Mouse (Mus musculus): ENCODE measurements around the gene Slfn2. TPM values are rescaled to one million over a fixed set of nuclear protein-coding genes. Genes with fewer than 3 reads are reported as not detected.

Slfn2 gene
- polyA plus RNA-seq, 1 experiment from 2014 or later = 4.7 TPM

- no peak overlapping the region for H3K9ac ChIP-seq (replicated peaks; ENCODE audit: low read length)
- 72% methylated on average over 14 of the region's 15 CpGs for WGBS
- peaks cover 6% of the 10 kb centered on the region; the same call in 1 of the 2 replicates for H3K9me3 ChIP-seq (ENCODE audit: low read length)
- H3K27ac ChIP-seq (ENCODE audit: low read length) = no peak overlapping the region
- H3K36me3 ChIP-seq (ENCODE audit: insufficient read depth, low read length) = no peaks in the 10 kb centered on the region
- H3K4me1 ChIP-seq (ENCODE audit: insufficient read depth, low read length) = no peaks in the 10 kb centered on the region
- ATAC-seq (ENCODE audit: low FRiP score, low TSS enrichment) = no peak
- no peak overlapping the region for H3K4me3 ChIP-seq (ENCODE audit: low read length)
- H3K27me3 ChIP-seq (ENCODE audit: insufficient read depth, low read length) = no peaks in the 10 kb centered on the region
- H3K4me2 ChIP-seq (replicated peaks; ENCODE audit: low read depth, low read length) = no peak overlapping the region
These were observed 5.5 kb downstream of the Slfn2 start for GRCm38 (mm10) chr11:83070321-83070970.

- peak overlapping the region; percentile 72 for H3K27ac ChIP-seq (ENCODE audit: low read length)
- peak; percentile 65 for ATAC-seq (ENCODE audit: low FRiP score, low TSS enrichment)
- peaks cover 5% of the 10 kb centered on the region; the same call in 1 of the 2 replicates for H3K4me1 ChIP-seq (ENCODE audit: insufficient read depth, low read length)
- WGBS = 24% methylated on average over 3 of the region's 3 CpGs
- no peaks in the 10 kb centered on the region for H3K27me3 ChIP-seq (ENCODE audit: insufficient read depth, low read length)
- H3K36me3 ChIP-seq (ENCODE audit: insufficient read depth, low read length) = no peaks in the 10 kb centered on the region
- H3K4me2 ChIP-seq (replicated peaks; ENCODE audit: low read depth, low read length) = no peak overlapping the region
- H3K9ac ChIP-seq (replicated peaks; ENCODE audit: low read length) = no peak overlapping the region
- no peak overlapping the region for H3K4me3 ChIP-seq (ENCODE audit: low read length)
- no peaks in the 10 kb centered on the region for H3K9me3 ChIP-seq (ENCODE audit: low read length)
These were observed 13.0 kb downstream of the Slfn2 start for GRCm38 (mm10) chr11:83077714-83078422.

DNA sequence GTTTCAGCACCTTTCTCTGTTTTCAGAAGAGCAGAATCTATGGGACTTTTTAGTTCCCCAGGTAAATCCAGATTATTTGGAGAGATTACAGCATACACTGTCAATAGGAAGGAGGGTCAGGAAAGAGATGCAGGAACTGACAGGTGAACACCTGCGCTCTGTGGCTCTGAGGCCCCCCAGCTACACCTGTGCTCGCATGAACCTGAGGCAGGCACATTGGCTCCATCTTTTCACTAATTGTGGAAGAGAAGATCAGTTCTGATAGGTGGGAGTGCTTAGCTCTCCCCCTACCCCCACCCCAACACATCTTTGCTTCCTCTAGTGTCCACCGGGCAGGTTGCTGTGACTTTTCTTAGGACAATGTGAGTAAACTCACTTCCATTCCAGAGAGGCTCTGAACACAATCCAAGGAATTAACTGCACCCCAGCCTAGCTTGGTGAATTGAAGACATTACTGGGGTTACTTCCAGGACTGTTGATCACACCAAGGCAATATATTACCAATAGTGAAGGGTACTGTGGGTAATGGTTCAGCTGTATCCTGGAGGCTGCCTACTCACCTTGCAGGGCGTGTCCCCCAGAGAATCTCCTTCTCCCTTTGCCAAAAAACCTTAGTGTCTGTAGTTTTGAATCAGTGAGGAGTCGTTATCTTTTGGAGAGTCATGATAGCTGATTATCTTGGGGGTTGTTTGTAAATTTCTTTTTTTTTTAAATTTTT lies 13.7 kb downstream of the Slfn2 start:
- Histone ChIP-seq H3K27ac (ENCODE audit: low read length) (peak overlapping the region; percentile 72), H3K9me3 (ENCODE audit: low read length) (peaks cover under 1% of the 10 kb centered on the region; the same call in 1 of the 2 replicates), H3K4me3 (ENCODE audit: low read length) (no peak overlapping the region), H3K9ac (replicated peaks; ENCODE audit: low read length) (no peak overlapping the region), H3K4me2 (replicated peaks; ENCODE audit: low read depth, low read length) (no peak overlapping the region), H3K4me1 (ENCODE audit: insufficient read depth, low read length) (peaks cover 5% of the 10 kb centered on the region; the same call in 1 of the 2 replicates), H3K36me3 (ENCODE audit: insufficient read depth, low read length) (no peaks in the 10 kb centered on the region), H3K27me3 (ENCODE audit: insufficient read depth, low read length) (no peaks in the 10 kb centered on the region)
- no peak for ATAC-seq (ENCODE audit: low FRiP score, low TSS enrichment)
- WGBS = 86% methylated on average over 5 of the region's 5 CpGs

- ATAC-seq (ENCODE audit: low FRiP score, low TSS enrichment) = no peak
- no peak overlapping the region for H3K9ac ChIP-seq (replicated peaks; ENCODE audit: low read length)
- 56% methylated on average over 9 of the region's 9 CpGs for WGBS
- H3K9me3 ChIP-seq (ENCODE audit: low read length) = peaks cover 4% of the 10 kb centered on the region; the same call in 1 of the 2 replicates
- H3K36me3 ChIP-seq (ENCODE audit: insufficient read depth, low read length) = no peaks in the 10 kb centered on the region
- H3K4me2 ChIP-seq (replicated peaks; ENCODE audit: low read depth, low read length) = no peak overlapping the region
- H3K27me3 ChIP-seq (ENCODE audit: insufficient read depth, low read length) = no peaks in the 10 kb centered on the region
- H3K27ac ChIP-seq (ENCODE audit: low read length) = no peak overlapping the region
- no peak overlapping the region for H3K4me3 ChIP-seq (ENCODE audit: low read length)
- H3K4me1 ChIP-seq (ENCODE audit: insufficient read depth, low read length) = peaks cover 5% of the 10 kb centered on the region; the same call in 1 of the 2 replicates
These were observed 14.7 kb downstream of the Slfn2 start for GRCm38 (mm10) chr11:83079487-83080199.

DNA sequence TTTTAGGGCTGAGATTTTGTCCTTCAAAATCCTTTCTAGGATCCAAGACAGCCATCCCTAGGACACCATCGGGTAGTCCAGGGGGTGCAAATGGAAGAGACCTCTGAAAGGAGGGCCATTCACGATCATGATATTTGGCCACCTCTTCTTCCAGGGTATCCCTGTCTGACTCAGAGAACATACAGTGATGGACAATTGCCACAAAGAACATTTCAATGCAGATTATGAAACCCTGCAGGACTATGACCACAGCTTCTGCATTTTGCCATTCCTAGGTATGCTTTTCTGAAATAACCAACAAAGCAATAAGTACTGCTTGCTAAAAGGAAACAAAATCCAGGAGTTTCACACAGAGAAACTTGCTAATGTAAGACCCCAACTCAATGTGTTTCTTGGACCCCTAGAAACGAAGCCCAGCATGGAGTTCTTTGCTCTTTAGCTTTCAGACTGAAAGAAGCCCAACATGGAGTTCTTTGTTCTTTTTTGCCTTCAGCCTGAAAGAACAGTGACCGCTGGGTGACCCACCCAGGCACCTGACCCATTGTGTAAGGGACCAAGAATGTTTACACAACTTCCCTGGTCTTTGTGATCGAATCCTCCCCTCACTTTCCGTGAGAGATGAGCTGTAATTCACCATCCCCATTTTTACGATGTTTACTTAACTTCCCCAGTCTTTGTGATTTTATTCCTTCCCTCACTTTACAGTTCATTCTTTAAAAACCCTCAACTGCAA lies 18.0 kb downstream of the Slfn2 start:
- Histone ChIP-seq H3K9me3 (ENCODE audit: low read length) (peaks cover 4% of the 10 kb centered on the region; the same call in 1 of the 2 replicates), H3K27me3 (ENCODE audit: insufficient read depth, low read length) (no peaks in the 10 kb centered on the region), H3K4me2 (replicated peaks; ENCODE audit: low read depth, low read length) (no peak overlapping the region), H3K4me1 (ENCODE audit: insufficient read depth, low read length) (peaks cover 5% of the 10 kb centered on the region; the same call in 1 of the 2 replicates), H3K27ac (ENCODE audit: low read length) (no peak overlapping the region), H3K36me3 (ENCODE audit: insufficient read depth, low read length) (no peaks in the 10 kb centered on the region), H3K9ac (replicated peaks; ENCODE audit: low read length) (no peak overlapping the region), H3K4me3 (ENCODE audit: low read length) (no peak overlapping the region)
- 52% methylated on average over 7 of the region's 7 CpGs for WGBS
- ATAC-seq (ENCODE audit: low FRiP score, low TSS enrichment) = no peak

DNA sequence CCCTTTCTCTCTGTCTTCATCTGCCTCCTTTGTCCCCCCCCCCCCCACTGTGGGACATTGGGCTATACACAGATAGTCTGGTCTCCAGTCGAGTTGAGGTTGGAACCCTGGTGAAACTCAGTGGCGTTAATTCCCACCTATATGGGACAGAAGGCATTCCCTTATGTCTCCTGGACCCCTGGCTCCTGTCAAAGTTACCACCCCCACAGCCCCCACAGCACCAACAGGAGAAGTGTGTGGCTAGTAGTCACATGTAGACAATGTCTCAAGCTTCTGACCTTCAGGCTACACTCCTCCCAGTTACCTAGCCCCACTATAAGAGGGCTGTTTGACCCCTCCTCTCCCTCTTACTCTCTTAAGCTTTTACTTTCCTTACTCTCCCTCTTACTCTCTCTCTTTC lies 19.2 kb downstream of the Slfn2 start:
- Histone ChIP-seq H3K4me2 (replicated peaks; ENCODE audit: low read depth, low read length) (no peak overlapping the region), H3K4me3 (ENCODE audit: low read length) (no peak overlapping the region), H3K27me3 (ENCODE audit: insufficient read depth, low read length) (no peaks in the 10 kb centered on the region), H3K36me3 (ENCODE audit: insufficient read depth, low read length) (no peaks in the 10 kb centered on the region), H3K9me3 (ENCODE audit: low read length) (peaks cover 4% of the 10 kb centered on the region; the same call in 1 of the 2 replicates), H3K9ac (replicated peaks; ENCODE audit: low read length) (no peak overlapping the region), H3K4me1 (ENCODE audit: insufficient read depth, low read length) (no peaks in the 10 kb centered on the region), H3K27ac (ENCODE audit: low read length) (no peak overlapping the region)
- WGBS = 95% methylated on average over 2 of the region's 2 CpGs
- ATAC-seq (ENCODE audit: low FRiP score, low TSS enrichment) = no peak

DNA sequence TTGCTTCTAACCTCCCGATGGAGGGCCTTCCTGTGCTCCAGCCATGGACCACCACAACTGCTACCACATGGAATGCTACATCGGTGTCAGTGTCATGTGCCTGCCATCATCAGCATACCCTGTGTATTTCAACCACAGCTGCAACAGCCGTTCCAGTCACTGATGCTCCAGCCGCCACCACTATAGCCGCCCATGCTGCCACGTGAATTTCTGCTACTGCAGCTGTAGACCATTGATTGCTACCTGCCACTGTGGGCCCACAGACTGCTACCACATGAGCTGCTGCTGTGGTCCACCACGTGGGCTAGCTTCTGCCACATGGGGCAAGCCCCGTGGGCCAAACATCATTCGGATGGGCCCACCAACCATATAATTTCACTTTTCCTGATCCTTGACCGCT lies 19.8 kb downstream of the Slfn2 start:
- H3K9me3 ChIP-seq (ENCODE audit: low read length) = peaks cover 4% of the 10 kb centered on the region; the same call in 1 of the 2 replicates
- H3K27ac ChIP-seq (ENCODE audit: low read length) = no peak overlapping the region
- no peak for ATAC-seq (ENCODE audit: low FRiP score, low TSS enrichment)
- H3K4me1 ChIP-seq (ENCODE audit: insufficient read depth, low read length) = no peaks in the 10 kb centered on the region
- no peak overlapping the region for H3K4me3 ChIP-seq (ENCODE audit: low read length)
- no peak overlapping the region for H3K4me2 ChIP-seq (replicated peaks; ENCODE audit: low read depth, low read length)
- 94% methylated on average over 10 of the region's 10 CpGs for WGBS
- H3K27me3 ChIP-seq (ENCODE audit: insufficient read depth, low read length) = no peaks in the 10 kb centered on the region
- no peaks in the 10 kb centered on the region for H3K36me3 ChIP-seq (ENCODE audit: insufficient read depth, low read length)
- no peak overlapping the region for H3K9ac ChIP-seq (replicated peaks; ENCODE audit: low read length)

GRCm38 (mm10) chr11:83115138-83115537 lies 50.2 kb downstream of the Slfn2 start:
- Histone ChIP-seq H3K9ac (replicated peaks; ENCODE audit: low read length) (no peak overlapping the region), H3K4me3 (ENCODE audit: low read length) (no peak overlapping the region), H3K4me2 (replicated peaks; ENCODE audit: low read depth, low read length) (no peak overlapping the region), H3K27ac (ENCODE audit: low read length) (no peak overlapping the region), H3K4me1 (ENCODE audit: insufficient read depth, low read length) (no peaks in the 10 kb centered on the region), H3K36me3 (ENCODE audit: insufficient read depth, low read length) (no peaks in the 10 kb centered on the region), H3K27me3 (ENCODE audit: insufficient read depth, low read length) (no peaks in the 10 kb centered on the region), H3K9me3 (ENCODE audit: low read length) (no peaks in the 10 kb centered on the region)
- no peak for ATAC-seq (ENCODE audit: low FRiP score, low TSS enrichment)
- 56% methylated on average over 2 of the region's 2 CpGs for WGBS

Data from kidney, embryonic 16.5 days (tissue).